Mouse (Mus musculus) adrenal gland, adult 2 months (tissue): ENCODE measurements around the gene Nudt6. TPM values are rescaled to one million over a fixed set of nuclear protein-coding genes. Genes with fewer than 3 reads are reported as not detected.

ENCODE experiments used
- DNase-seq: peaks from one replicate; pipeline ENCODE4 v3.0.0; 2021
- long read RNA-seq: library from polyadenylated mRNA; stranded (forward); transcript quantifications from one replicate; pipeline ENCODE4 v2.0.0, GENCODE M21; 2021
- polyA plus RNA-seq: library from polyadenylated mRNA; depleted of rRNA; stranded (reverse); fragments of >200 nt; gene quantifications from 2 replicates; pipeline ENCODE4 v1.2.3, GENCODE M21; 2012; rRNA removed
- total RNA-seq, 2 experiments: library from RNA; stranded (reverse); gene quantifications; 2 replicates each; pipeline ENCODE4 v1.2.3; 2021

Nudt6 gene
- total RNA-seq (10 to 100 TPM; 16.2 to 18.7 TPM), polyA plus RNA-seq (62.7 and 69.8 TPM in 2 replicates)
- long read RNA-seq, transcript Nudt6-201 (5 exons, 1,155 nt) = major isoform, 8 of 18 reads
- long read RNA-seq, transcript Nudt6-202 (5 exons, 1,070 nt) = minor isoform, 6 of 18 reads
- long read RNA-seq, partial matches to known transcripts = 0 of 18 reads
- long read RNA-seq, other reads (novel, unspliced or antisense) = 3 of 18 reads

GRCm38 (mm10) chr3:37420072-37420471 lies at the start of gene Nudt6:
Gene Nudt6 (minus strand): TSS chr3:37420211.
- DNase-seq = peak; percentile 93

- DNase-seq = no peak
Measured at GRCm38 (mm10) chr3:37469353-37469752, 49.3 kb upstream of the Nudt6 start.

- DNase-seq = no peak
Measured at GRCm38 (mm10) chr3:37468170-37468569, 48.2 kb upstream of the Nudt6 start.

- DNase-seq = no peak
Measured at GRCm38 (mm10) chr3:37455992-37456391, 36.0 kb upstream of the Nudt6 start.

GRCm38 (mm10) chr3:37443409-37443808 lies 23.4 kb upstream of the Nudt6 start:
- DNase-seq = no peak

- DNase-seq = no peak
Measured at GRCm38 (mm10) chr3:37439770-37440169, 19.8 kb upstream of the Nudt6 start.

GRCm38 (mm10) chr3:37430359-37430758 lies 10.3 kb upstream of the Nudt6 start:
- no peak for DNase-seq

GRCm38 (mm10) chr3:37426069-37426468 lies 6.1 kb upstream of the Nudt6 start:
- no peak for DNase-seq

- no peak for DNase-seq
Measured at GRCm38 (mm10) chr3:37421179-37421578, 1.2 kb upstream of the Nudt6 start.

GRCm38 (mm10) chr3:37420641-37421040 lies 630 bp upstream of the Nudt6 start:
- peak; percentile 79 for DNase-seq

- peak; percentile 98 for DNase-seq
Measured at GRCm38 (mm10) chr3:37419458-37419991, 486 bp downstream of the Nudt6 start, which contains the start of gene Spata5. Gene Spata5 (plus strand): TSS chr3:37419896.

- no peak for DNase-seq
Measured at GRCm38 (mm10) chr3:37418961-37419457, 1.0 kb downstream of the Nudt6 start.

- no peak for DNase-seq
Measured at GRCm38 (mm10) chr3:37418341-37418740, 1.7 kb downstream of the Nudt6 start.

- peak; percentile 74 for DNase-seq
Measured at GRCm38 (mm10) chr3:37414413-37414960, 5.5 kb downstream of the Nudt6 start.

GRCm38 (mm10) chr3:37413446-37413845 lies 6.6 kb downstream of the Nudt6 start:
- DNase-seq = no peak

- DNase-seq = no peak
Measured at GRCm38 (mm10) chr3:37407598-37407997, 12.4 kb downstream of the Nudt6 start.

GRCm38 (mm10) chr3:37401729-37402610 lies 18.0 kb downstream of the Nudt6 start:
- DNase-seq = peak; percentile 79

GRCm38 (mm10) chr3:37398661-37399395 lies 21.2 kb downstream of the Nudt6 start:
- DNase-seq = no peak

- no peak for DNase-seq
Measured at GRCm38 (mm10) chr3:37397646-37398045, 22.4 kb downstream of the Nudt6 start.

- DNase-seq = no peak
Measured at GRCm38 (mm10) chr3:37396930-37397608, 22.9 kb downstream of the Nudt6 start.

GRCm38 (mm10) chr3:37387310-37387709 lies 32.7 kb downstream of the Nudt6 start:
- no peak for DNase-seq
